Comparison of ENCODE assay signal across 22 mouse cellular contexts in the genomic region with DNA sequence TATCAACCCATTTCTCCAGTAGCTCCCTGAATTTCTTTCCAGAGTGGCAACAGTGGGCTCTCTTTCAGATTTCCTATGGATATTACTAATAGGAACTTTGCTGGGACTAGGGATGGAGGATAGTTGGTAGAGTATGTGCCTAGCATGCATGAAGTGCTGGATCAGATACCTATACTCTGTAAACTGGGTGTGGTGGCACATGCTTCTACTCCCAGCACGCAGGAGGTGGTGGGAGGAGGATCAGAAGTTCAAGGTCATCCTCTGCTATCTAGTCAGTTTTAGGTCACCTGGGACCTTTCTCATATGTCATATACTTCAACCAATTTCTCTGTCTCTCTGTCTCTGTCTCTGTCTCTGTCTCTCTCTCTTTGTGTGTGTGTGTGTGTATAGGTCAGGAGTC.
"Had no signal": no experiment of that assay in that cellular context is flagged by ENCODE, and none has a peak within 500 bp of the region (broad histone marks: within the 10 kb centered on the region; RNA-seq: fewer than 3 reads in every experiment).

No protein-coding gene starts in this region.

- H3K4me2 ChIP-seq: lung, embryonic 14.5 days; midbrain, embryonic 13.5 days; neural tube, embryonic 13.5 days; neural tube, embryonic 15.5 days; stomach, embryonic 15.5 days had no signal

- DNase-seq: lung, adult 18-20 months; lung, embryonic 14.5 days; lung, postnatal 10 days; lung, postnatal 4 days; retina, postnatal 1 day; right cerebral cortex, adult 18-20 months; right cerebral cortex, postnatal 25 days; right cerebral cortex, postnatal 4 days; spleen, adult 18-20 months; thymus, adult 2 months; thymus, postnatal 25 days; thymus, postnatal 4 days had no signal

- H3K9me3 ChIP-seq: megakaryocyte, embryonic 14.5 days; midbrain, embryonic 10.5 days; midbrain, embryonic 13.5 days; neural tube, embryonic 13.5 days; neural tube, embryonic 15.5 days; stomach, embryonic 15.5 days had no signal

- H3K4me3 ChIP-seq: megakaryocyte, embryonic 14.5 days; midbrain, embryonic 10.5 days; midbrain, embryonic 13.5 days; myocyte; neural tube, embryonic 13.5 days; neural tube, embryonic 15.5 days; stomach, embryonic 15.5 days had no signal

- H3K9ac ChIP-seq: liver, embryonic 14.5 days; lung, embryonic 14.5 days; midbrain, embryonic 13.5 days; neural tube, embryonic 13.5 days; neural tube, embryonic 15.5 days; stomach, embryonic 15.5 days had no signal

- ATAC-seq: midbrain, embryonic 13.5 days; midbrain, embryonic 16.5 days had no signal

- H3K36me3 ChIP-seq: midbrain, embryonic 10.5 days; midbrain, embryonic 13.5 days; neural tube, embryonic 13.5 days; neural tube, embryonic 15.5 days; stomach, embryonic 15.5 days had no signal

- H3K4me1 ChIP-seq: midbrain, embryonic 10.5 days; midbrain, embryonic 13.5 days; neural tube, embryonic 13.5 days; neural tube, embryonic 15.5 days; stomach, embryonic 15.5 days had no signal

- H3K27ac ChIP-seq: liver, embryonic 14.5 days; midbrain, embryonic 10.5 days; midbrain, embryonic 13.5 days; neural tube, embryonic 13.5 days; neural tube, embryonic 15.5 days; stomach, embryonic 15.5 days; stomach, postnatal 0 days had no signal

- H3K27me3 ChIP-seq: megakaryocyte, embryonic 14.5 days; midbrain, embryonic 13.5 days; neural tube, embryonic 13.5 days; neural tube, embryonic 15.5 days; stomach, embryonic 15.5 days had no signal
